Mouse (Mus musculus) layer of hippocampus, postnatal 10 days (tissue): Measurements from ENCODE around the gene Samd14. TPM values are rescaled to one million over a fixed set of nuclear protein-coding genes. Genes with fewer than 3 reads are reported as not detected.

Experiments
- DNase-seq, 2 experiments: peaks; one replicate each; pipeline ENCODE4 v3.0.0; 2021; ENCODE audit warnings: low spot score in 2 of 2
- total RNA-seq, 2 experiments: library from RNA; stranded (reverse); gene quantifications; 2 replicates each; pipeline ENCODE4 v1.2.3; 2021

Samd14 gene
- total RNA-seq, 2 experiments from 2014 or later: 107 TPM

- DNase-seq: no peak
Measured at GRCm38 (mm10) chr11:95071266-95071665, 61.6 kb downstream of the Samd14 start.

DNA sequence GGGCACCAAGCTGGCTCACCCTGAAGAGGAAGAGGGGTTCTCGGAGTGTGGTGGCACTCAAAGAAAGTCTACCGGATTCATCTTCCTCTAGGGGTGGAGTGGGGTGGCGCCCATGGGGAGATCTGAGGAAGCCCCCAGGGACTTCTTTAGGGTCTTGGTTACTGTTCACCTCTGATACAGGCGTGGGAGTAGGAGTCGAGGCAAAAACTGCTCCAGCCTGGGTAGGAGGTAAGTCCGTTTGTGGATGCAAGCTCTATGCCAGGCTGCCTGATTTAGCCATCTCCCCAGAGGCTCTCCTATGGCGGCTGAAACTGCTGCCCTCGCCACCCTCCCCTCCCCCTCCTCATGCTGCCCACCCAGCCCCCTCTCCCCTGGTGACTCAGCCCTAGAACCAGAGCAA lies 62.5 kb downstream of the Samd14 start:
- no peak for DNase-seq

DNA sequence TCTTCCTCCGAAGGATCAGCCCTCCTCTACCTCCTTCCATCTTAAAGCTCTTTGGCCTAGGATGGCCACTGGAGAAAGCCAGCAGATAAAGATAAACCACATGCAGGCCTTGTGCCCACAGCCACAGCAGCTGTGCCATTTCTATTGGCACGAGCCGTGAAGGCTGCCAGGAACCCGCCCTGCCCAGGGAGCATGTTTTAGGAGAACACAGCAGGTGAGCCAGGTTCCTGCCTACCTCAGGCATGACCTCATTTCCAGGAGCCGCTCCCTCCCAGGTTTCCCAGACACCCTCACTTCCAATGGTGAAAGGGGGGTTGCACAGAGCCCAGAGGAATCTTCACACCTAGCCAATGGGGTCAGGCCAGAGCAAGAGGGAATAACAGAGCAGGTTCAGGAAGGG lies 63.1 kb downstream of the Samd14 start:
- DNase-seq: no peak

DNA sequence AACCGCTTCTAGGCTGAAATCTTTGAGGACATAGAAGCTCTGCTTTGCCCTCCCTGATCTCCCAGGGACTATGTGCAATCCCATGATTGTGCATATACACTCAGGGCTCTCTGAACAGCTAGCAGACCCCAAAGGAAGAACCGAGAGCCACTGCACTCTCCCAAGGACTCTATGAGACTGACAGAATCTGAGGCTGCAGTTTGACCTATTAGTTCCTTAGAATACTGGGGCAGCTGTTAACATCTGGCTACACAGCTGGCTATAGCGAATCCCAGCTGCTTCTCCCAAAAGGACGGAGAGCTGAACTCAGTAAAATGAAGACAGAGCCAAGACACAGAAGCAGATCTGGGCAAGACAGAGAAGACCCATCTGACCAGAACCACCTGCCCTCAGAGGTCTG lies 64.2 kb downstream of the Samd14 start:
- no peak for DNase-seq

DNA sequence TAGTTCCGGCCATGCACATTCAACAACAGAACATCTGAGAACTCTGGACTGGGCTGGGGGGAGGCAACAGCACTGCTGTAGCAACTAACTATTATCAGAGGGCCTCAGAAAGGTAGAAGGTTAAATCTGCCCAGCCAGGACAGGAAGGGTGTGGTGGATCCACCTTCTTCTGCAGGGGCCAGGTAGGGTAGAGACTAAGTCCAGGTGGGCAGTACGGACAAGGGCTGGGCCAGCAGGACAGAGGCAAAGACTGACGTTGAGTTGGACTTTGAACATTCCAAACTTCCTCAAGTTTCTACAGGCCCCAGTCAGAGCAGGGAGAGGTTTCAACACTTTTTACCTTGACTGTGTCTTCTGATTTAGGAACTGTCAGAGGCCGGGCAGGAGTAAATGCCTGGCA lies 65.0 kb downstream of the Samd14 start:
- no peak for DNase-seq

DNA sequence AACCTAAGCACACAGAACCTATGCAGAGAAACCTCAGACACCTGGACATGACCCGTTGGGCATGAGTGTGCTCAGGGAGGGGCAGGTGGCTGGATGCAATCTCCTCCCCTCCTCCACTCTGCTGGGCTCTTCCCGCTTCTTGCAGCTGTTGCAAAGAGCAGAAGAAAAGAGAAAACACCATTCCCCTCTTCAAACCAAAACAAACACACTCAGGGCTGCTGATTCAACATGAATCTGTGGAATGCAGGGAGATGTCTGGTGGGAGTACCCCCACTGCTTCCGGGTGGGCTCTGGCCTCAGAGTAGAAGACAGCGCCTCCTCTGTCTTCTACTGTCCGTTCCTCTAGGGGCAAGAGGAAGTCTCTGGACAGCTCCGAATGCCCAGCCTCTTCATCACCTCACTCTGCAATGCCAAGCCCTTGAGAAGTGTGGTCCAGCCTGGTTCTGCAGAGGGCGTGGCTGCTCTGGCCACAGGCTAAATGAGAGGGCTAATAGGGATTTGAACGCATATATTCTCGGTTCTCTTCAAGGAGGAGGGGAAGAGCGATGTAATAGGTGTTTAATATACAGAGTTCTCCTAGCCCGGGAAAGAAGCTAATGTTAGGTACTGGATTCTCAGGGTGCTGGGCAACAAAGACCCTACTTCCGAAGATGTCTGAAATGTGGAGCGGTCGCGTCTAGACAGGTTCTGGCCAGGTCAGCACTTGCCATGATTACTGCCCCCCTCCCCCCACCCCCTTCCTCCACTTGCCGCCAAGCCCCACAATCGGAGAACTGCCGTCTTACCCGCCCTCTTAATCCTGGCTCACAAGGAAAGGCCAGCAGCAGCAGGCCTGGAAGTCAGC lies 65.7 kb downstream of the Samd14 start:
- no peak for DNase-seq

Other genes with a start within 250 kb of the Samd14 start
- gene Tmem92, start 227.2 kb upstream of the Samd14 start, total RNA-seq: not detected
- gene Col1a1, start 73.7 kb upstream of the Samd14 start, total RNA-seq: 10 to 100 TPM; 60.6 to 66.1 TPM
- gene Hils1, start 42.3 kb upstream of the Samd14 start, total RNA-seq: not detected
- gene Sgca, start 33.6 kb upstream of the Samd14 start, total RNA-seq: under 1 TPM; 0.66 to 0.78 TPM
- 100 to 1,000 TPM; 501 TPM for gene Ppp1r9b, start 18.8 kb upstream of the Samd14 start, total RNA-seq
- gene Pdk2, start 31.5 kb downstream of the Samd14 start, total RNA-seq: 10 to 100 TPM; 48.9 to 49.7 TPM
- gene Itga3, start 66.9 kb downstream of the Samd14 start, total RNA-seq: 10 to 100 TPM; 16.4 to 18.9 TPM
- not detected for gene Dlx3, start 110.2 kb downstream of the Samd14 start, total RNA-seq
- under 1 TPM in 1 of 2 experiments, not detected in 1; 0.23 TPM for gene Dlx4, start 136.4 kb downstream of the Samd14 start, total RNA-seq